Mouse (Mus musculus): ENCODE results near the gene Dbp.

DNA sequence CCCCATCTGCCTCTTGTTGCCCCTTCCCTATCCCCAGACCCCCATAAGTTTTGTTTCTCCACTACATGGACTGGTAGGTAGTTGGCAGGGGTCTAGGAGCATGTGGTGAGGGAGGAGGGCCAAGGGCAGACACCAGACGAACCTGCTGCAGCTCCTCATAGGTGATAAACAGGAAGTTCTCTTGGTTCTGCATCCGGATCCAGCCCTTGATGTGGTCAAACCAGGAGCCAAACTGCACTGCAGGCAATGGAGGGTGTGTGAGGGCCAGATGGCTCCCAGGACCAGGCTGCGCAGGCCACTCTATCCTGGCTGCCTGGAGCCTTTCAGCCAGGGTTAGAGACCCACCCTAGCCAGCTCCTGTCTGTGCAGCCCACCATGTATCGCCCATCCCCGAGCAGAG is 28.6 kb downstream of the Dbp start:
- TF ChIP-seq HCFC1 (IDR thresholded peaks at IDR 0.05; ENCODE audit: borderline replicate concordance, insufficient read depth, low read length): no peak
- no peak for TF ChIP-seq ZNF384 (IDR thresholded peaks at IDR 0.05; ENCODE audit: low read depth, low read length)
- no peak for TF ChIP-seq ZC3H11A (IDR thresholded peaks at IDR 0.05; ENCODE audit: borderline replicate concordance, low read depth, low read length)
- TF ChIP-seq MAFK (IDR thresholded peaks at IDR 0.05; ENCODE audit: insufficient read depth, low read depth, low read length): no peak
- TF ChIP-seq CHD2 (IDR thresholded peaks at IDR 0.05; ENCODE audit: low read depth, low read length): no peak

Measured in ES-E14 (cell line).